8 mouse cellular contexts compared by ENCODE assay signal in the genomic region with DNA sequence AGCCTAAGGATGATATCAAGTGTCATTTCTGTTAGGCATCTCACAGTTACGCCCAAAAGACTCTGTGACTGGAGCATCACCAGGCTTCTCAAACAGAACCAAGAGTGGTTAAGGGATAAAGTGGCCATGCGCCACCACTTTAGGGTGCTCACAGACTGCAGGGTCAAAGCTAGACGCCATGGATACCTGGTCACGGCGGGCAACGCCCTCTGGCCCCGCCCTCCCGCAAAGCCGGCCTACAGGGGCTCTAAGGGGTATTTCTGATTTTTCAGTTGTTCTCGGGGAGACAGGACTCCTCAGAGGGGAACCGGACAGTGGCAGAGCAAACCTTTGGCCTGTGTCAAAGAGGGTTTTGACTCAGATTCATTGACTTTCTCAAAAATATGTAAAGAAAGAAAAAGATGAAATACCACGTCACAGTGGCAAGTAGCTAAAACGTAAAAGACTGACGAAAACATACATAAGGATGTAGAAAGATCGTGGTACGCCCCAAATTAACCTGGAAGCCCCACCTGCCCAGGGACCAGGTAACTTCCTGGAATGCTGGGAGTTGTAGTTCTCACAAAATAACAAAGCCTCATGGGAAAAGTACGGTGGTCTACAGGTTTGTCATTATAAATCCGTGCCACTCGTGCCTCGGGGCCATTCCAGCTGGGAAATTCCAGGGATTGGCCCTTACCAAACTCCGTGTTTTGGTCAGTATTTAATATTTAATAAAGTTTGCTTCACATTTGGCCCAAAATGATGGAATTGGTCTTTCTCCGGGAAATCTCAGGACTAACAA.
DNase-seq lines count a peak whose midpoint lies in the region; ATAC-seq and TF ChIP-seq lines count a peak whose summit lies in the region.

No protein-coding gene starts in this region.

- peak overlapping the region; percentile 48 for H3K4me2 ChIP-seq in embryonic facial prominence, embryonic 12.5 days (replicated peaks)

- 8% methylated on average over 22 of the region's 22 CpGs for WGBS in embryonic facial prominence, embryonic 12.5 days
- 14% methylated on average over 22 of the region's 22 CpGs for WGBS in lung, adult 2 months

- 0 out of 2 replicates have a peak overlapping the region, but pooled peaks have one; percentile 42 for H3K27ac ChIP-seq in testis, adult 2 months (ENCODE audit: control insufficient read depth, insufficient read depth, low read depth, low read length)
- no peak overlapping the region for H3K27ac ChIP-seq in embryonic facial prominence, embryonic 12.5 days

- DNase-seq in testis, postnatal 10 days (ENCODE audit: low spot score) = no peak
- DNase-seq in kidney, adult 8-10 months = peak; percentile 38 to 63
- DNase-seq in lung, adult 2 months = peak; percentile 35
- DNase-seq in right cerebral cortex, postnatal 36 days (ENCODE audit: low spot score in 2 of 2) = peak; percentile 28 to 38
- no peak for DNase-seq in thymus, postnatal 36 days
- no peak for DNase-seq in layer of hippocampus, postnatal 14 days (ENCODE audit: low spot score in 2 of 2)

- ATAC-seq in embryonic facial prominence, embryonic 12.5 days (ENCODE audit: insufficient number of reproducible peaks, insufficient read depth, low FRiP score, low TSS enrichment) = no peak

- no peak for TF ChIP-seq POLR2A in testis, adult 2 months (IDR thresholded peaks at IDR 0.05; ENCODE audit: control insufficient read depth, low read depth, low read length)
- TF ChIP-seq POLR2A in lung, adult 2 months (IDR thresholded peaks at IDR 0.05; ENCODE audit: borderline replicate concordance, extremely low read depth, low read depth, low read length) = no peak

- H3K9ac ChIP-seq in embryonic facial prominence, embryonic 12.5 days = no peak overlapping the region

- H3K27me3 ChIP-seq in testis, adult 2 months (ENCODE audit: control insufficient read depth, insufficient read depth, low read length) = no peaks in the 10 kb centered on the region
- peaks cover 12% of the 10 kb centered on the region for H3K27me3 ChIP-seq in embryonic facial prominence, embryonic 12.5 days

- no peaks in the 10 kb centered on the region for H3K36me3 ChIP-seq in testis, adult 2 months (ENCODE audit: control insufficient read depth, insufficient read depth, low read length)
- no peaks in the 10 kb centered on the region for H3K36me3 ChIP-seq in embryonic facial prominence, embryonic 12.5 days

- no peak for TF ChIP-seq CTCF in testis, adult 2 months (IDR thresholded peaks at IDR 0.05; ENCODE audit: control insufficient read depth, insufficient read depth, insufficient replicate concordance, low read depth, low read length)
- no peak for TF ChIP-seq CTCF in lung, adult 2 months (IDR thresholded peaks at IDR 0.05; ENCODE audit: insufficient read depth, low read length)

- H3K4me3 ChIP-seq in testis, adult 2 months (ENCODE audit: control insufficient read depth, low read depth, low read length) = peak overlapping the region; percentile 86
- peak overlapping the region; percentile 27 for H3K4me3 ChIP-seq in embryonic facial prominence, embryonic 12.5 days
- peak overlapping the region; percentile 39 for H3K4me3 ChIP-seq in lung, adult 2 months (replicated peaks; ENCODE audit: extremely low read depth, low read depth, low read length)

- peaks cover 5% of the 10 kb centered on the region for H3K4me1 ChIP-seq in testis, adult 2 months (ENCODE audit: control insufficient read depth, insufficient read depth, low read length)
- peaks cover 3% of the 10 kb centered on the region; the same call in 1 of the 2 replicates for H3K4me1 ChIP-seq in embryonic facial prominence, embryonic 12.5 days
- no peaks in the 10 kb centered on the region; the same call in 1 of the 2 replicates for H3K4me1 ChIP-seq in lung, adult 2 months (ENCODE audit: control insufficient read depth, insufficient read depth, low read length)

- H3K9me3 ChIP-seq in embryonic facial prominence, embryonic 12.5 days = no peaks in the 10 kb centered on the region

Comparison
In these comparisons a context has a peak if more than half of its experiments do, and no peak if none do; other contexts are left out.
1. H3K4me3 ChIP-seq: peak in every context shown above with its lines; median percentile 86 in testis, adult 2 months; 39 in lung, adult 2 months; 27 in embryonic facial prominence, embryonic 12.5 days.
2. DNase-seq: peak in kidney, adult 8-10 months (2 of 2), lung, adult 2 months (single experiment) and right cerebral cortex, postnatal 36 days (2 of 2); none in testis, postnatal 10 days (single experiment), thymus, postnatal 36 days (0 of 2) and layer of hippocampus, postnatal 14 days (0 of 2).